Mouse (Mus musculus): ENCODE measurements around the gene Eif2b3.

DNA sequence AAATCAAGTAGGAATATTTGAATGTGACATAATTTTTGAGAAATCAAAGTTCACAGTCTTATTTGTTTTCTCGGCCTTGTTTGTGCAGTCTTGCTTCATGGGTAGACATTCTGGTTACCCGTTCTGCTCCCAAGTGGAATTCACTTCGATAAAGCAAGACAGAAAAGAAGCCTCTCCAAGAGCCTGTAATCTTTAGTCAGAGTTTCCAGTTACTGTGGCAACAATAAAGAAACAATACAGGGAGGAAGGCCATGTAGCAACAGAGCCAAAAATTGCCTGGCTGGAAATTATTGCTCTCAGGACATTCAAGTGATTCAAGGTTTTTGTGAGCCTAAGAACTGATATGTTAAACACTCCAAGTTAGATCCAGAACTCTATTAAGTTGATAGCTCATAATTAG, 29.6 kb downstream of the Eif2b3 start:
- no peak for TF ChIP-seq POLR2A (IDR thresholded peaks at IDR 0.05; ENCODE audit: insufficient read depth, low read depth, low read length)
- TF ChIP-seq CTCF (IDR thresholded peaks at IDR 0.05), result no peak

Measured in heart, adult 2 months (tissue).